Mouse (Mus musculus): ENCODE measurements around the gene Gm4214. TPM values are rescaled to one million over a fixed set of nuclear protein-coding genes. Genes with fewer than 3 reads are reported as not detected.

The Gm4214 gene
- not detected in 2 replicates for polyA plus RNA-seq (2012; rRNA removed)

GRCm38 (mm10) chr7:22984573-22984972, at the start of gene Gm4214:
TSS of gene Gm4214 (minus strand) at chr7:22984673.

GRCm38 (mm10) chr7:23019823-23020222, 35.4 kb upstream of the Gm4214 start, which contains the start of gene Gm4216:
TSS of gene Gm4216 (minus strand) at chr7:23019923.

Other genes with a start within 250 kb of the Gm4214 start
- not detected in 2 replicates for gene Vmn1r157, start 223.0 kb downstream of the Gm4214 start, polyA plus RNA-seq (2012; rRNA removed)
- not detected in 2 replicates for gene Vmn1r158, start 193.9 kb downstream of the Gm4214 start, polyA plus RNA-seq (2012; rRNA removed)
- gene Vmn1r159, start 141.1 kb downstream of the Gm4214 start, polyA plus RNA-seq (2012; rRNA removed): not detected in 2 replicates
- not detected in 2 replicates for gene Vmn1r160, start 113.4 kb downstream of the Gm4214 start, polyA plus RNA-seq (2012; rRNA removed)
- gene Gm4216, start 35.2 kb upstream of the Gm4214 start, polyA plus RNA-seq (2012; rRNA removed): not detected in 2 replicates
- gene Vmn1r163, start 70.9 kb upstream of the Gm4214 start, polyA plus RNA-seq (2012; rRNA removed): not detected in 2 replicates
- gene Gm8720, start 82.8 kb upstream of the Gm4214 start, polyA plus RNA-seq (2012; rRNA removed): not detected in 2 replicates
- gene Gm10662, start 159.8 kb upstream of the Gm4214 start, polyA plus RNA-seq (2012; rRNA removed): not detected in 2 replicates
- not detected in 2 replicates for gene Vmn1r165, start 232.7 kb upstream of the Gm4214 start, polyA plus RNA-seq (2012; rRNA removed)